Mouse (Mus musculus) inflammation-experienced regulatory T-cells, adult 6 months (primary cell): ENCODE results near the gene Setd1b. TPM values are rescaled to one million over a fixed set of nuclear protein-coding genes. Genes with fewer than 3 reads are reported as not detected.
A peak's percentile ranks its signal among the peaks of the same experiment; 100 is the strongest.

Experiments
- ATAC-seq: one replicate; pipeline ENCODE4 v1.8.0; 2017
- polyA plus RNA-seq, 3 experiments: library from polyadenylated mRNA; unstranded; fragments of 100-300 nt; shearing (Covaris generic); gene quantifications; one replicate each; pipeline ENCODE4 v1.2.1; 2017

The Setd1b gene
- polyA plus RNA-seq, 3 experiments from 2014 or later: 13.0 to 17.7 (median 16.0) TPM

DNA sequence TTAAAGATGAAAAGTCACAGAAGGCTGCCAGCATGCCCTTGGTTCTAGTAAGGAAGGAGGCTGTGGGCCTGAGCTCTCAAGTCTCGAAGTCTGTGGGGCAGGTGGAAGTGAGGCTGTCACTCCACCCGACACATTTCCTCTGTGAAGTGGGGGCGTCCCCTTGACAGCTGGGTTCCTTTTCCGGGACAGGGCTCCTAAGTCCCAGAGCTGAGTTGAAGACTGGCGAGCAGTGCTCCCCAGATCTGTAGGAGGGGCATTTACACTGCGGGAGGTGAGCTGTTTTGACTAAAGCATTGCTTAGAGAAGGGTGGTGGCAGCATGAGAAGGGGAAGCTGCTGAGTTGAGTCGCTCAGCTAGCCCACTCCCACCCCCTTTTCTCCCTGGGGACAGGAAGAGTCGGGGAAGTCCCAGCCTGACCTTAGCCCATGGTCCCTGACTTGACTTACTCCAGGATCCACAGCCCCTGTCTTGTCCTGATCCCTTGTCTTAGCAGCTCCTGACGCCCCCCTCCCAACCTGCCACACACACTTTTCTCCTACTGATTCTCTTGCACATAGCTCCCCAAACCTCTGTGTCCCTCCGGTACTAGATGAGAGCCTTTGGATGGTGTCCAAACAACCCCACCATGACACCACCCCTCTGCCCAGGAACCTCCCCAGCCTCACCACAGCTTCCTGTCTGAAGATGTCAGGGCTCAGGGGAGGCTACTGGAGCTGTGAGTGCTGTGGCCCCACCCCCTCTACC, 13.4 kb upstream of the Setd1b start:
- peak; percentile 74 for ATAC-seq

DNA sequence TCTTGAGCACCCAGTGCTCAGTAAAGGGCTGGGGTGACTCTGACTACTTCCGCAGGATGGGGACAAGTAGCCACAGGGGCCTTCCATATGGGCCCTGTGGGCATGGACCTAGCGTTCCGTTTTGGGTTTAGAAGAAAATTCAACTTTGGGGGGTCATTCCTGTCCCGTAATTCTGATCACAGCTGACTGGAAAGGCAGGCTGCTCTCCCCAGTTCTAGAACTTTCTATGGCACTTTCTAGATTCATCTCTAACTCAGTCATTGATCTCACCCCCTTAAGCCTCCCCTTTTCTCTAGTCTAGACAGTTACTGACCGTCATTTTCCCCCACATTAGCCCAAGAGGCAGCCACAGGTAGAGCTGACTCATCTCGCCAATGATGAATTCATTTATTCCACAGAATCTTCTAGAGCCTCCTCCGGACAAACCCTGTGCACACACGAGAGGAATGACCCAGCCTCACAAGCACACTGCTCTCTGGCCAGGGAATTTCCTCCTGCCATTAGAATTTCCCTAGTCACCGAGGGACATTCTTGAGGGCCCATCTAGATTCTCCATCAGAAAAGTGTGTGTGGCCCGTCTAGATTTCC, 12.7 kb upstream of the Setd1b start:
- no peak for ATAC-seq

DNA sequence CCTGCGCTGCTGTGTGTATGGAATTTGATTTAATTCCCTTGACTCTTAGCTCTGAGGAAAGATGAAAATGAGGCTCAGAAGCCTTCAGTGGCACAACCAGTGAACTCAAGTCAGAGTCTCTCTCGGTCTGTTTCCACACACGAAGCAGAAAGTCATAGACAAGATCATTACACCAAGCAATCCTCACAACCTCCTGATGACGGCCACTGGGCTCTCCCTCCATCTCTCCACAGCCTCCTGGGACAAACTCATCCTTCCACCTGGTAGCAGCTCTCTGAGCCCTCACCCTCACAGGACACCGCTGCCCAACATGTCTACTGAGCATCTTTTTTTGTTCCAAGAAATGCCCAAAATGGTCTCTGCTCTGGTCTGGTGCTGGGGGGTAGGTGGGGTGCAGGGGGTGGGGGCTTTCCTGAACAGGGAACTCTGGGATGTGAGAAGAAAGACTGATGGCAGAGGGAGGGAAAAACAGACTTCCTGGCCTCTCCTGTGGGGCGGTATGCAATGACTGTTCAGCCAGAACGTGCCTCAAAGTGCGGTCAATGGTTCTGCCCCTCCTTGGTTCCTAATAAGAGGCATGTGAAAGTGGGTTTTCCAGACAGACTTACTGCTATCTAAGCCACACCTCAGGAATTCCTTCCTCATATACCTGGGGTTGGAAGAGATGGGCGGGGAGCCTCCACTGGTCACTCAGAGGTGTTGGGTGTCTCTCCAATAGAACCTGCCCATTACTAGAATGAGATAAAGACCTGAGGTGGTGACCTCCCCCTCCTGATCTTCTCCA, 11.8 kb upstream of the Setd1b start:
- ATAC-seq: no peak

DNA sequence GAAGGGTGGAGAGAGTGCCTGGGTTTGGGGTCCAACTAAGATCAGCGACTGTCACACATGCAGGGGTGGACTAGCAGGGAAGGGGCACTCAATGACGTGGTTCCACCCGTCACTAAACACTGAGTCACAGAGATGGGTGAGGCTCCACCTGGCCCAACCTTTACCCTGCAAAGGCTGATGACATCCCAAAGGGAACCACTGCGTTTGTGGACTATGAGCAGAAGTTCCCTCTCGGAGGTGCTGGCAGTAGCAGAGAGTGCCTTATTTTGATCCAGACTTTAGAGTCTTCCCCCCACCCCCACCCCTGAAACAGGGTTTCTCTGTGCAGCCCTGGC, 11.2 kb upstream of the Setd1b start:
- no peak for ATAC-seq

DNA sequence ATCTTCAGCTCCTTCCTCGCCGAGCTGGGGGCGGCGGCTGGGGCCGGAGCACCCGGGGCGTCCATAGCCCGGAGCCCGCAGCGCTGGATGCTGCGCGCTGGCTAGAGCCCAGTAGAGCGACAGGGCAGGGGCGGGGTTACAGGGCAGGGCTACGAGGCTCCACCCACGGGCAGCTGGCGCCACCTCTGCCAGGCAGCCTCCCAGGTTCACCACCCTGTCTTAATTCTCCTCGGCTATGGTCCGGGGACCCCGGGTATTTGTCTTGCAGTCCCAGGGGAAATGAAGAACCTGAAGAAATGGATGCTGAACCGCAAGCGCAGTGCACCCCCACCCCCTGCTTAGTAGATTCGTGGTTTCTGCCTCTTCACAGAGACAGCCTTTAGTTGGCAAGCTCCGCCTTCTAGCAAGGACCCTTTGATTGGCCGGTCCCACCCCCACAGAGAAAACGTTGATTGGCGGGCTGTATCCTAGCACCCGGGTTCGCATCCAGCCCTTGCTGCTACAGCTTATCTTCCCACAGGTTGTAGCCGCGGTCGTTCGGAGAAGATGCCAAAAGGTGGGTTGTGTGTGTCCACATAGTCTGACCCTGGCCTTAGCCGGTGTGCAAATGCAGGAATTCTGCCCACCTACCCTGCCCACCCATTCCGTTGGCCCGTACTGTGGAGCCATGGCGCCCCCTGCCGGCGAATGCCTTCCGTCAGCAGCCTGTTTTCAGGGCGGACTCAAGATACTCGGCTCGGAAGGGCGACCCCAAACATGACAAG, 9.5 kb upstream of the Setd1b start, which contains the start of gene Rhof:
Gene Rhof, minus strand, starts transcription at position 385 of the 764 bp plus-strand sequence.
- peak; percentile 68 for ATAC-seq

DNA sequence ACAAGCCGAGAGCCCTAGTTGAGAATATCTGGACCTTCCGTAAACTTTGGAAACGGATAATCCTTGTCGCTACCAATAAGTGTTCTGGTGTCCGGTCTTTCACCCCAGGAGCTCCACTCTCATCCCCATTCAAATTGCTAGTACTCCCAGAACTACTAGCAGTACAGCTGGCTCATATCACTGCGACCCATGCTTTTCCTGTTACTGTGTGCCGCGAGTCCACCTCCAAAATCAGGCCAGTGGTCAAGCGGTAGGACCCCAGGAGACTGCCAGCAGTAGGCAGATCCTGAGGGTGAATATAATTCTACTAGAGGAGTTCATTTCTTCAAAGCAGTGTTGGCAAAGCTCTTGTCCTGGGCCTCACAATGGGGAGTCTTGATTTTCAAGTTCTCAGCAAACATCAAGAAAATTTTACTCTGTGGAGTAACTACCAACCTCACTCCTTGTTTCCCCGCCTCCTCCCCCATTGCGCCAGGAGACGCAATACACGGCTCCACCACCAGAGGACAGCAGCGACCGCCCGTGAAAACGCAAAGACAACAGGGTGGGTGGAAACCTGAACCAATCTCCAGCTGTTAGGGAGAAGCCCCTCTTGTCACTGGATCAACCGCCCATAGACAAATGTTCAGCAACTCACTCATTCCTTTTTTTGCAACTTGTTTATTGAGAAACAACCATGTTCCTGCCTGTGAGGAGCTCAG, 8.8 kb upstream of the Setd1b start:
- peak; percentile 9 for ATAC-seq

DNA sequence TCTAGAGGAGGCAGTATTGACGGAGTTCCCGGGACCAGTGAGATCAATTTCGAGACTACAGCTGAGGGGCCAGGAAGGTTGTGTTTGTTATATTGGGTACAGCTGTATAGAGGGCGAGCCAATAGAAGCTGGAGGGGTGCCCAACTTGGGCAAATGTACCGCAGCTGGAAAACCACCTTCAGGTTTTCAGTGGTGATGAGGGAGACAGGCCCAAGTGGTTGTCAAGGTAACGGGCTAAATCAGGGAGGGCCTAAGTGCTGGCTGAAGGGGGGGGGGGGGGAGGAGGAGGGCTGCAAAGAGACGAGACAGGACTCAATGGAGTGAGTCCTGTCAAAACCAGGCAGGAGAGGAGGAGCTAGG, 8.2 kb upstream of the Setd1b start:
- ATAC-seq: no peak

DNA sequence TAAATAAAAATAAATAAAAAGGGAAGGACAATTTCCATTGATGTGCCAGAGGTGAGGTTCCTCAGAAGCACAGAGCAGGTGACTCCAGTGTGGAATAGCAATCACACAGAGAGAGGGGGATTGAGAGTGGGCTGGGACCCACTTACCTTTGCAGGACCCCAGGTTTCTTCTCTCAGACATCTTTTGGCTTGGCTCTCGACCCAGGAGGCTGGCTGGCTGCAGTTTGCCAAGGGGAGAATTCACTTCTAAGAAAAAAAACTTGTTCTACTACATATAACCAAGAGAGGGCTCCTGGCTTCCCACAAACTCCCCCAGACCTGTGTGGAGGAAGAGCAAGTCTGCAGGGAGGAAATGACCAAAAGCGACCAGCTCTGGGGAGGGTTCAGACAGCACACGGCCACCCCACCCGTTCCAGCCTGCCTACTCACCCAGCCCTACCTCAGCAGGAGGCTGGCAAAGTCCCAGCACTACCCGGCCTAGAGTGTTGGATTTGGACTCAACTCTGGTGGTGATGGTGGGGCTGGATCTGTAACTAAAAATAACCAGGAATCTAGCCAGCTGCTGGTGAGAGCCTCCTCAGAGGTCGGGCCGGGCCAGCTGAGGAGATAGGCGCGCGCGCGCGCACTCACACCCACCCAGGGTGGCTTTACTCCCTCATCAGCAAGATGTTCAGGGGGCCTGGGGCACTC, 7.7 kb upstream of the Setd1b start:
- ATAC-seq: no peak

DNA sequence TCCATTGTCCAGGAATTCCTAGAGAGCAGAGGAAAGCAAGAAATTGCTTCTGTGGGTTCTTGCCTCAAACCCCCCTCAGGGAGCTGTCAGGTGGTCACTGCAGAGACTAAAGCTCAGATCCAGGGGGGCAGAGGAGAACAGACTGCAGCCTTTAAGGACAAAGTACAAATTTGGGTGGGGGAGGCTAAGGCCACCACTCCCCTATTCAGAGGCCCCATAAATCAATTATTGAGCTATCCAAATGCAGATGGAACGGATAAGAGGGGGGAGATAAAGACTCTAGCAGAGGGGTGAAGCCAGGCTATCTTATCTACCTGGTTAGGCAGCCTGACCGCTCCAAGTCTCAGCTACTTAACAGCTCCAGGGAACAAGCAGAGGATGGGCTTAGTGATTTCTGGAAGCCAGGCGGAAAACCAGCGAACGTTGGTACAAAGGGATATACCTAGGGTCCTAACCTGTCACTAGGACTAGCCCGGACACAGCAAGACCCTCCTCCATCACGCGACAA, 7.1 kb upstream of the Setd1b start:
- ATAC-seq: no peak

DNA sequence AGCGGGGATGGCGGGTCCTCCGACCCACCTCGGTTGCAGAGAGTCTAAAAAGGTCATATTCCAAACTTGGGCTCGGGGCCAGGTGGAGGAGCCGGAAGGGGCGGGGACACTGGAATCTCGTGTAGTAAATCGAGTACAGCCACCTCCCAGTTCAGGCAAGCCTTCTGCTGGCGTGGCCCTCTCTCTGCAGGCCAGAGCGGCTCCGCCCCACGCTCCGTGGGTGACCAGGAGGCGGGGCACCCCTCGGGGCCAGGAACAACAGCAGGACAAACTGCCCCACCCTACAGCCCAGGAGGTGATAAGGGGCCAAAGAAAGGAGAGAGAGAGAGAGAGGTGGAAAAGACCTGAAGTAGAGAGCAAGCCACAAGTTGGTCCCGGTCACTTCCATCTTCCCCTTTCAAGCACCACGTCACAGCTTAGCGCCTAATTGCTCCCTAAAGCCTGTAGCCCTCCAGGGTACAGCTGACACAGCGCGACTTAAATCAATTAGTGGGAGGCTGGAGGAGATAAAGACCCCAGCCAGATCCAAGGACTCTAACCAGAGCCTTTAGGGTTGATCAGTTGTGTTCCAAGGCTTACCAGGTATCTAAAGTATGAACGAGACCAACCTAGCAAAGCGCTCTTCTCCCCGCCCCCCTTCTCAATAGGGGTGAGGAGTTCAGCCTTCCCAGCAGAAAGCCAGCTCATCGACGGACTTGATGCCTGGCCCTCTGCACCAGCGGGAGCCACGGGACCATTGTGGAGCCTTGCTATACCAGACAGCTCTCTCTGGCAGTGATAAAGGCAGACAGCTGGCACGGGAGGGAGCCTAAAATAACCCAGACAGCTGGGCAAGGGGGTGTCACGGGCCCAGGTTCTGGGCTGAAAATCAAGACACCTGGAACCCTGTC, 6.3 kb upstream of the Setd1b start:
- ATAC-seq: no peak

DNA sequence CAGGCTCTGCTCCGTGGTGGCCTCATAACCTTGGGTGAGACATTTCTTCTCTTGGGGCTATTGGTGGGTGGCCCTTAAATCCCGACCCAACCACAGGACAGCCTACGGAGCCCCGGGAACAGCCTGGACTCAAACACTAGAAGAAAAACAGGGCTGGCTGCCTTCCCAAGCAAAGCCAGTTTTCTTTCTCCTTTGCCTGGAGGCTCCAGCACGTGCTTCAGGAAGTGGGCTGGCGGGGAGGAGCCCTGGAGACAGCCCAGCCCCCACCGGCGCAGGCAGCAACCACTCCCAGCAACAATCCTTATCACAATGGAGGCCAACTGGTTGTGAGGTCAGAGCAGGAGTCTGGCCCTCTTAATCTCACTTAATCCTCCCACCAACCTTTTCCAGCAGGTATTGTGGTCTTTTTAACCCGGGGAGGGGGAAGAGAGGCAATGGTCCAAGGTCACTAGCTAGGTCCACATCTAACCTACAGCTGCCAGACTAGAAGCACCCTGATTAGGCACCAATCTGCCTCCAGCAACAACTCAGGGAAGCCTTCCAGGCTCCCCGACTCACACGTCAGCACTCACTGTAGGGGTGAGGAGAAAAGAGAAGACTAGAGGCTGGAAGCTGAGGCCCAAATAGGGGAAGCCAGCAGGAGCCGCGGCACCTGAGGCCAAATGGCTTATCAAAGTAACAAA, 5.5 kb upstream of the Setd1b start:
- no peak for ATAC-seq

DNA sequence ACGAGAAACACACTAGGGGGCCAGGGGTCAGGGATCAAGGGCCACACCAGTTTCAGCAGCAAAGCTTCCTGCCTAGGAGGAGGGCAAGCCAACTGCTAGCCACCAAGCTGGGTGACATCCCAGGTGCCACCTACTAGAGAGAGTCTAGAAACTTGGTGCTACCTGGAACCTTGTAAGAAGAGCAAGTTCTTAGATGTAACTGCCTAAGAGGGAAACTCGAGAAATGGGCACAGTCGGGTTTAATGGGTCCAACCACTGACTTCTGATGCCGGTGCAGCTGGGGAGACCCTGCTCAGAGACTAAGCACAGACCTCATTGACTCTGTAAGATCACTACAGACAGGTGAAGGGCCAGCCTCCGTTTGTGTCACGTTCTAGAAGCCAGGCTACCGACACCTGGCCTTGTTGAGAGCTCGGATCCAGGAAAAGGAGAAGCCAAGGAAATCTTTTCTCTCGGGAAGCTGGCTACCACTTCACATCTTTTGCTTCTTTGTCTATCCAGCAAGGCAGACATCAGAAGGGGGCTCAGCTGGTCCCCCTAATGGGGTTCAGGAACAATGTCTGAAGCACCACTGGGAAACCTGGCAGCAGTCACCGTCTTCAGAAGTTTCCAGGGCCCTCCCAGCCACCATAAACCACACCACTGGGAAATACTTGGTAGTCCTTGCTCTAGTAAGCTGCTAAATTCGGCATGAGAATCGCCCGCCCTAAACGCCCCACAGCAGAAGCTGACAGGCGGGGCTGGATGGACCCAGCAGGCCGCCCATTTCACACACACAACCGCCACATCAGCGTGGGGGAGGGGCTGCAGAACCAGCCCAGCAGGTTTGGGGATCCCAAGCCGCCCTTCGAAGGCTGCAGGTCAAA, 4.7 kb upstream of the Setd1b start:
- ATAC-seq: no peak

DNA sequence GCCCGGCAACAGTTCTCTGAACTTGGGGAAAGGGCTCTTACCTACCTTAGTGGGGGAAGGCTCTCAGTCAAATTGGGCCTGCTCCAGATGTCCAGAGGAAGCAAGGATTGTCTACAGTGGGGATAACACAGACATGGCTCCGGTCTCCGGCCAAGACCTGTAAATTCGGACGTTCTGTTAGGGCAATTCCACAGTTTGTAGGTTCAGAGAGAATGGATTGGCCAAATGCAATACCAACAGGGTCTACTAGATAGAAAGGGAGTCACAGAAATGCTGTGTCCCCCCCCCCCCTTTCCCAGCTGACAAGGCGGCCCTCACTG, 4.1 kb upstream of the Setd1b start:
- ATAC-seq: no peak

DNA sequence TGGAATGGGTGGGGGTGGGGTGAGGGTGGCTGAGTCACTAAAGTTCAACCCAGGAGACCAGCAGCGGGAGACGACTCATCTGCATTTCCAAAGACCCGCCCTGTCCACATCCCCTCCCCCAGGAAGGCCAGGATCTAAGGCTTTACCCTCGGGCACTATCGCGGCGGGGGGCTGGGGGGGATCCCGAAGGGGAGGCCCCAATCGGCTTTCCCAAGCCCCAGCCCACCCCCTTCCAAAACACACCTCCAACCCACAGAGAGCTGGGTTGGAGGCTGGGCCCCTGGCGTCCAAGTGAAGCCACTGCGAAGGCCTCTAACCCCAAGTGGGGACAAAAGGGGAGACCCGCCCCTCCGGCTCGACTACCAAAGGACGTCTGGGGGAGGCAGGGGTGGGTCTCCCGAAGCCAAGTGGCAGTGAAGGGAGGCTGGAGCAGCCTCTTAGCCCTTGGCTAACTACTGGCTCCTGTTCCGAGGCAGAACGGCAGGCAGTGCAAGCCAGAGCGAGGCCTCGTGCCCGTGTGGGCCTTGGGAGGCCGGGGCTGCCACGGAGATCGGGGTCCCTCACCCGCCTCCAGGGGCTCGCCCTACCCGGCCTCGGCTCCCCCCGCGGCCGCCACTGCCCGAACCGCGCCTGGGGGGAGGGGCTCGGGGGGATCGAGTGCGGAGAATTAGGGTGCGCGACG, 3.6 kb upstream of the Setd1b start:
- no peak for ATAC-seq

DNA sequence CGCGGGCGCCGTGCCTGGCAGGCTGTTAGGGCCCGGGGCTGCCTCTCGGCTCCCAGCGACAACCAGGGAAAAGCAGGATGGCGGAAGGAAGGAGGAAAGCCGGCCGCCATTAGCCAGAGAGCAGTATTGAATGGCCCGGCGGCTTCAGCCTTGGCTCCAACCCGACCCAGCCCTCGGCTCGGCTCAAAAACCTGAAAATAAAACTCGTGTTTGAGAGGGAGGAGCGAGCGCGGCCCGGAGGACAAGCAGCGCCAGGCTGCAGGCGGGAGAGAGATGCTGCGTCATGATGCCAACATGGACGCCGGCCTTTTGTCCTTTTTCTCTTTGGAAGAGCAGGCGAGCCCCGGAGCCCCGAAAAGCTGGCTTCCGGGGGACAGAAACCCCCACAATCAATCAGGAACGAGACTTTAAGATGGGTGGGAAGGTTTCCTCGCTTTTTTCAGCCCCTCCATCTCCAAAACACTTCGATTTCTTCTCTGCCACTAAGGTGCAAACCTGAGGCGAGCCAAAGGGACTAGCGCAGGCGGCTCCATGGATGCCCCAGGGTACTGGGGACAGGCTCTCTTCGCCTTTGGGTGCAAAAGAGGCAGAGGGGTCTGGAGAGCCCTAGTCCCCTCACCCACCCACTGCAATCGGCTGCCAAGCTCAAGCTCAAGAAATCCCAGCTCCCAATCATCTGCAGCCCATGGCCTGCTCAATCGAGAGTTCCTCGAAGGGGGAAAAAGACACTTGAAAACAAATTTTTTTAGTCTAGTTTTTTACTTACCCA, 2.9 kb upstream of the Setd1b start:
- peak; percentile 18 for ATAC-seq

DNA sequence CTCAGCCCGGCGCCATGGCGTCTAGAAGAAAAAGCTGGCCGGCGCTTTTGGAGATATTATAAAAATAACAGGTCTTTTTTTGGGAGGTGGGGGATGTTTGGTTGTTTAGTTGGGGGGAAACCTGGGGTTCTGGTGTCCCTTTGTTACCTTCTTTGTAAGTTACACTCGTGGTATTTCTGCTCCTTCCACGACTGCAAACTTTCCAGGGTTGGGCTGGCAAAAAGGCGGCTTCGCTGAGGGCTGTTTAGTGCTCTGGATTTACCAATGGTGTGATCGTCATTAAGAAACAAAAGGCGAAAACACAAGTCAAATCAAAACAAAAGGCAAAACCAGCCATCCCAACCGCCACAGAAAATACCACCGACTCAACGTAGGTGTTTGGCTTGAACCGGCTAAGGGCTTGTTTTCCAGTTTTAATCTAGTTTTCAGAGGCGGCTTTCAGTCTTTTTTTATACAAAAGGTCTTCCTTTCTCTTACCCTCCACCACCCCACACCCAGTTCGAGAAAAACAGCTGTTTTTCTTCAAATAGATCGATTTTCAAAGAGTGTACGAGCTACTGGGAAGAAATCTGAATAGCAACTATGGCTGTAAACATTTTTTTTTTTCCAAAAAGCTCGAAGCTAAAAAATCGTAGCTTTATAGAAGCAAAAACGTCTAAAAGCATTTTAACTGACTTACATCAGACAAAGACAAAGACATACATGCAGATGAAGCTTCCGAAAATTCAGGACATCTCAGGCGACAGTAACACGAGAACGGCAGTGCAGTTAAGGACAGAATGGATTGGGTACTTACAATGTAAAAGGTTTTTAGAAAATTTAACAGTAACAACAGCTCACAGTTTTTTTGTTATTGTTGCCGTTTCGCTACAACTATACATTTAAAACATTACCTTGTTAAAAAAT, 2.0 kb upstream of the Setd1b start:
- no peak for ATAC-seq
